Mouse (Mus musculus): ENCODE results near the gene Sys1. TPM values are rescaled to one million over a fixed set of nuclear protein-coding genes. Genes with fewer than 3 reads are reported as not detected.

Sys1 gene
- 24.5 and 24.8 TPM in 2 replicates for polyA plus RNA-seq (2015; fragmentation: Nextera tagmentation; extraction: Ambion mirVana)

GRCm38 (mm10) chr2:164456864-164457300, at the start of gene Sys1:
Sys1 (plus strand) TSS chr2:164456964.
- ATAC-seq (ENCODE audit: low read depth) = no peak

GRCm38 (mm10) chr2:164407708-164408107, 49.1 kb upstream of the Sys1 start:
- Histone ChIP-seq H3K27me3 (ENCODE audit: control insufficient read depth, insufficient read depth, low read depth, low read length) (peaks cover 67% of the 10 kb centered on the region), H3K9me3 (replicated peaks; ENCODE audit: control insufficient read depth, low read length) (no peaks in the 10 kb centered on the region), H3K9ac (ENCODE audit: low read depth, low read length) (no peak overlapping the region), H3K4me3 (ENCODE audit: low read depth, low read length) (no peak overlapping the region), H3K4me1 (ENCODE audit: control insufficient read depth, low read depth, low read length) (no peaks in the 10 kb centered on the region), H3K27ac (ENCODE audit: low read length) (no peak overlapping the region), H3K4me2 (ENCODE audit: low read depth, low read length) (no peak overlapping the region), H3K36me3 (ENCODE audit: control insufficient read depth, insufficient read depth) (no peaks in the 10 kb centered on the region)
- ATAC-seq (ENCODE audit: low read depth) = no peak
- WGBS (ENCODE audit: insufficient replicate concordance) = 1% methylated on average over 22 of the region's 22 CpGs

More at GRCm38 (mm10) chr2:164456864-164457300, at the start of gene Sys1:
- peak within 1 kb of the TSS; percentile 58 for H3K27ac ChIP-seq (ENCODE audit: low read length)
- 0 out of 2 replicates have a peak within 1 kb of the TSS, but pooled peaks have one; percentile 17 for H3K4me2 ChIP-seq (ENCODE audit: low read depth, low read length)
- H3K9ac ChIP-seq (ENCODE audit: low read depth, low read length) = 0 out of 2 replicates have a peak within 1 kb of the TSS, but pooled peaks have one; percentile 15
- H3K4me1 ChIP-seq (ENCODE audit: control insufficient read depth, low read depth, low read length) = peaks cover 4% of the 10 kb centered on the region
- 14% methylated on average over 7 of the region's 7 CpGs for WGBS (ENCODE audit: insufficient replicate concordance)
- H3K9me3 ChIP-seq (replicated peaks; ENCODE audit: control insufficient read depth, low read length) = no peaks in the 10 kb centered on the region
- H3K36me3 ChIP-seq (ENCODE audit: control insufficient read depth, insufficient read depth) = no peaks in the 10 kb centered on the region
- 0 out of 2 replicates have a peak within 1 kb of the TSS, but pooled peaks have one; percentile 7 for H3K4me3 ChIP-seq (ENCODE audit: low read depth, low read length)
- H3K27me3 ChIP-seq (ENCODE audit: control insufficient read depth, insufficient read depth, low read depth, low read length) = no peaks in the 10 kb centered on the region

- Histone ChIP-seq H3K4me1 (ENCODE audit: control insufficient read depth, low read depth, low read length) (no peaks in the 10 kb centered on the region; the same call in 1 of the 2 replicates), H3K36me3 (ENCODE audit: control insufficient read depth, insufficient read depth) (no peaks in the 10 kb centered on the region), H3K4me3 (ENCODE audit: low read depth, low read length) (no peak overlapping the region), H3K4me2 (ENCODE audit: low read depth, low read length) (no peak overlapping the region), H3K9ac (ENCODE audit: low read depth, low read length) (no peak overlapping the region), H3K27ac (ENCODE audit: low read length) (no peak overlapping the region), H3K27me3 (ENCODE audit: control insufficient read depth, insufficient read depth, low read depth, low read length) (peaks cover 7% of the 10 kb centered on the region), H3K9me3 (replicated peaks; ENCODE audit: control insufficient read depth, low read length) (no peaks in the 10 kb centered on the region)
- WGBS (ENCODE audit: insufficient replicate concordance) = 18% methylated on average over 28 of the region's 28 CpGs
- no peak for ATAC-seq (ENCODE audit: low read depth)
These were observed 42.6 kb upstream of the Sys1 start for GRCm38 (mm10) chr2:164414167-164414566.

GRCm38 (mm10) chr2:164414581-164414980, 42.2 kb upstream of the Sys1 start:
- no peak overlapping the region for H3K27ac ChIP-seq (ENCODE audit: low read length)
- ATAC-seq (ENCODE audit: low read depth) = no peak
- no peak overlapping the region for H3K9ac ChIP-seq (ENCODE audit: low read depth, low read length)
- 47% methylated on average over 10 of the region's 10 CpGs for WGBS (ENCODE audit: insufficient replicate concordance)
- H3K9me3 ChIP-seq (replicated peaks; ENCODE audit: control insufficient read depth, low read length) = no peaks in the 10 kb centered on the region
- H3K27me3 ChIP-seq (ENCODE audit: control insufficient read depth, insufficient read depth, low read depth, low read length) = peaks cover 5% of the 10 kb centered on the region
- no peaks in the 10 kb centered on the region for H3K36me3 ChIP-seq (ENCODE audit: control insufficient read depth, insufficient read depth)
- no peak overlapping the region for H3K4me3 ChIP-seq (ENCODE audit: low read depth, low read length)
- no peaks in the 10 kb centered on the region; the same call in 1 of the 2 replicates for H3K4me1 ChIP-seq (ENCODE audit: control insufficient read depth, low read depth, low read length)
- no peak overlapping the region for H3K4me2 ChIP-seq (ENCODE audit: low read depth, low read length)

GRCm38 (mm10) chr2:164417198-164417597, 39.6 kb upstream of the Sys1 start:
- Histone ChIP-seq H3K4me3 (ENCODE audit: low read depth, low read length) (no peak overlapping the region), H3K27me3 (ENCODE audit: control insufficient read depth, insufficient read depth, low read depth, low read length) (no peaks in the 10 kb centered on the region; the same call in 1 of the 2 replicates), H3K4me1 (ENCODE audit: control insufficient read depth, low read depth, low read length) (no peaks in the 10 kb centered on the region; the same call in 1 of the 2 replicates), H3K9me3 (replicated peaks; ENCODE audit: control insufficient read depth, low read length) (no peaks in the 10 kb centered on the region), H3K9ac (ENCODE audit: low read depth, low read length) (no peak overlapping the region), H3K27ac (ENCODE audit: low read length) (no peak overlapping the region), H3K36me3 (ENCODE audit: control insufficient read depth, insufficient read depth) (no peaks in the 10 kb centered on the region), H3K4me2 (ENCODE audit: low read depth, low read length) (no peak overlapping the region)
- no peak for ATAC-seq (ENCODE audit: low read depth)
- WGBS (ENCODE audit: insufficient replicate concordance) = 1% methylated on average over 2 of the region's 2 CpGs

- WGBS (ENCODE audit: insufficient replicate concordance) = 34% methylated on average over 3 of the region's 3 CpGs
- H3K9ac ChIP-seq (ENCODE audit: low read depth, low read length) = no peak overlapping the region
These were observed 38.4 kb upstream of the Sys1 start for GRCm38 (mm10) chr2:164418308-164418875.

GRCm38 (mm10) chr2:164419489-164419888, 37.3 kb upstream of the Sys1 start:
- no peaks in the 10 kb centered on the region for H3K27me3 ChIP-seq (ENCODE audit: control insufficient read depth, insufficient read depth, low read depth, low read length)
- no peaks in the 10 kb centered on the region for H3K9me3 ChIP-seq (replicated peaks; ENCODE audit: control insufficient read depth, low read length)
- H3K4me2 ChIP-seq (ENCODE audit: low read depth, low read length) = no peak overlapping the region
- H3K27ac ChIP-seq (ENCODE audit: low read length) = no peak overlapping the region
- no peak overlapping the region for H3K9ac ChIP-seq (ENCODE audit: low read depth, low read length)
- H3K36me3 ChIP-seq (ENCODE audit: control insufficient read depth, insufficient read depth) = peaks cover 3% of the 10 kb centered on the region
- no peak for ATAC-seq (ENCODE audit: low read depth)
- H3K4me1 ChIP-seq (ENCODE audit: control insufficient read depth, low read depth, low read length) = no peaks in the 10 kb centered on the region; the same call in 1 of the 2 replicates
- 5% methylated on average over 3 of the region's 3 CpGs for WGBS (ENCODE audit: insufficient replicate concordance)
- H3K4me3 ChIP-seq (ENCODE audit: low read depth, low read length) = no peak overlapping the region

More at GRCm38 (mm10) chr2:164418308-164418875, 38.4 kb upstream of the Sys1 start:
- no peaks in the 10 kb centered on the region for H3K9me3 ChIP-seq (replicated peaks; ENCODE audit: control insufficient read depth, low read length)
- no peak for ATAC-seq (ENCODE audit: low read depth)
- H3K27ac ChIP-seq (ENCODE audit: low read length) = no peak overlapping the region
- H3K36me3 ChIP-seq (ENCODE audit: control insufficient read depth, insufficient read depth) = no peaks in the 10 kb centered on the region
- no peak overlapping the region for H3K4me2 ChIP-seq (ENCODE audit: low read depth, low read length)
- no peaks in the 10 kb centered on the region; the same call in 1 of the 2 replicates for H3K4me1 ChIP-seq (ENCODE audit: control insufficient read depth, low read depth, low read length)
- H3K4me3 ChIP-seq (ENCODE audit: low read depth, low read length) = no peak overlapping the region
- H3K27me3 ChIP-seq (ENCODE audit: control insufficient read depth, insufficient read depth, low read depth, low read length) = no peaks in the 10 kb centered on the region; the same call in 1 of the 2 replicates

GRCm38 (mm10) chr2:164421306-164421705, 35.5 kb upstream of the Sys1 start:
- no peak overlapping the region for H3K9ac ChIP-seq (ENCODE audit: low read depth, low read length)
- H3K4me3 ChIP-seq (ENCODE audit: low read depth, low read length) = no peak overlapping the region
- no peaks in the 10 kb centered on the region for H3K27me3 ChIP-seq (ENCODE audit: control insufficient read depth, insufficient read depth, low read depth, low read length)
- 57% methylated on average over 7 of the region's 7 CpGs for WGBS (ENCODE audit: insufficient replicate concordance)
- peaks cover 8% of the 10 kb centered on the region for H3K36me3 ChIP-seq (ENCODE audit: control insufficient read depth, insufficient read depth)
- H3K9me3 ChIP-seq (replicated peaks; ENCODE audit: control insufficient read depth, low read length) = no peaks in the 10 kb centered on the region
- H3K4me2 ChIP-seq (ENCODE audit: low read depth, low read length) = no peak overlapping the region
- H3K4me1 ChIP-seq (ENCODE audit: control insufficient read depth, low read depth, low read length) = no peaks in the 10 kb centered on the region; the same call in 1 of the 2 replicates
- H3K27ac ChIP-seq (ENCODE audit: low read length) = no peak overlapping the region
- ATAC-seq (ENCODE audit: low read depth) = no peak

GRCm38 (mm10) chr2:164421979-164422378, 34.8 kb upstream of the Sys1 start:
- 0 out of 2 replicates have a peak overlapping the region, but pooled peaks have one; percentile 22 for H3K27ac ChIP-seq (ENCODE audit: low read length)
- no peaks in the 10 kb centered on the region; the same call in 1 of the 2 replicates for H3K4me1 ChIP-seq (ENCODE audit: control insufficient read depth, low read depth, low read length)
- no peak overlapping the region for H3K4me3 ChIP-seq (ENCODE audit: low read depth, low read length)
- WGBS (ENCODE audit: insufficient replicate concordance) = 70% methylated on average over 8 of the region's 8 CpGs
- H3K9ac ChIP-seq (ENCODE audit: low read depth, low read length) = no peak overlapping the region
- H3K9me3 ChIP-seq (replicated peaks; ENCODE audit: control insufficient read depth, low read length) = no peaks in the 10 kb centered on the region
- H3K4me2 ChIP-seq (ENCODE audit: low read depth, low read length) = no peak overlapping the region
- peaks cover 8% of the 10 kb centered on the region for H3K36me3 ChIP-seq (ENCODE audit: control insufficient read depth, insufficient read depth)
- no peak for ATAC-seq (ENCODE audit: low read depth)
- no peaks in the 10 kb centered on the region for H3K27me3 ChIP-seq (ENCODE audit: control insufficient read depth, insufficient read depth, low read depth, low read length)
